Mouse (Mus musculus) embryonic facial prominence, embryonic 15.5 days (tissue): ENCODE measurements around the gene Olfr665. TPM values are rescaled to one million over a fixed set of nuclear protein-coding genes. Genes with fewer than 3 reads are reported as not detected.

Source experiments
- polyA plus RNA-seq: library from polyadenylated mRNA; unstranded; fragments of >200 nt; fragmentation: Nextera tagmentation; extraction: Ambion mirVana; gene quantifications from 2 replicates; pipeline ENCODE4 v1.2.1, GENCODE M21; 2015

Gene Olfr665
- polyA plus RNA-seq, 1 experiment from 2014 or later: 0.20 TPM

Other genes with a start within 250 kb of the Olfr665 start
- 0.12 TPM in 1 of 2 replicates, not detected in the other for gene Olfr658, start 230.7 kb upstream of the Olfr665 start, polyA plus RNA-seq
- 0.22 and 0.37 TPM in 2 replicates for gene Olfr659, start 211.3 kb upstream of the Olfr665 start, polyA plus RNA-seq
- gene Olfr661, start 191.5 kb upstream of the Olfr665 start, polyA plus RNA-seq: 0.11 and 0.12 TPM in 2 replicates
- not detected in 2 replicates for gene Usp17le, start 100.6 kb upstream of the Olfr665 start, polyA plus RNA-seq
- not detected in 2 replicates for gene Usp17lb, start 35.4 kb upstream of the Olfr665 start, polyA plus RNA-seq
- 0.12 TPM in 1 of 2 replicates, not detected in the other for gene Usp17la, start 21.0 kb upstream of the Olfr665 start, polyA plus RNA-seq
- 0.22 and 0.89 TPM in 2 replicates for gene Olfr666, start 17.9 kb downstream of the Olfr665 start, polyA plus RNA-seq
- gene Olfr667, start 43.5 kb downstream of the Olfr665 start, polyA plus RNA-seq: not detected in 2 replicates
- not detected in 2 replicates for gene Olfr668, start 50.0 kb downstream of the Olfr665 start, polyA plus RNA-seq
- gene Olfr669, start 56.2 kb downstream of the Olfr665 start, polyA plus RNA-seq: 0.23 and 0.50 TPM in 2 replicates
- gene Olfr670, start 84.6 kb downstream of the Olfr665 start, polyA plus RNA-seq: not detected in 2 replicates
- 0.08 and 0.22 TPM in 2 replicates for gene Olfr671, start 101.1 kb downstream of the Olfr665 start, polyA plus RNA-seq
- gene Olfr672, start 124.0 kb downstream of the Olfr665 start, polyA plus RNA-seq: 0.51 and 1.5 TPM in 2 replicates
- not detected in 2 replicates for gene Olfr675, start 150.4 kb downstream of the Olfr665 start, polyA plus RNA-seq
- not detected in 2 replicates for gene Olfr676, start 154.7 kb downstream of the Olfr665 start, polyA plus RNA-seq
- gene Olfr677, start 173.3 kb downstream of the Olfr665 start, polyA plus RNA-seq: 0.47 TPM in 1 of 2 replicates, not detected in the other
- gene Olfr678, start 186.4 kb downstream of the Olfr665 start, polyA plus RNA-seq: not detected in 2 replicates
- 0.04 and 0.21 TPM in 2 replicates for gene Olfr679, start 203.2 kb downstream of the Olfr665 start, polyA plus RNA-seq
- gene Olfr680-ps1, start 214.8 kb downstream of the Olfr665 start, polyA plus RNA-seq: not detected in 2 replicates
- 0.11 and 0.71 TPM in 2 replicates for gene Olfr681, start 238.8 kb downstream of the Olfr665 start, polyA plus RNA-seq